ENCODE assay signal across 27 mouse cellular contexts in genomic region chr16:18116467-18116866, GRCm38 (mm10). TPM values are rescaled to one million over a fixed set of nuclear protein-coding genes. Genes with fewer than 3 reads are reported as not detected.
DNase-seq lines count a peak whose midpoint lies in the region; ATAC-seq and TF ChIP-seq lines count a peak whose summit lies in the region.
"Had no signal": no experiment of that assay in that cellular context is flagged by ENCODE, and none has a peak within 500 bp of the region (broad histone marks: within the 10 kb centered on the region; RNA-seq: fewer than 3 reads in every experiment).

No protein-coding gene starts in this region.

- no peaks in the 10 kb centered on the region for H3K36me3 ChIP-seq in forebrain, postnatal 0 days (ENCODE audit: insufficient read depth)
- no peaks in the 10 kb centered on the region for H3K36me3 ChIP-seq in forebrain, embryonic 15.5 days
- no peaks in the 10 kb centered on the region for H3K36me3 ChIP-seq in lung, postnatal 0 days (ENCODE audit: insufficient read depth, low read length)
- H3K36me3 ChIP-seq: embryonic facial prominence, embryonic 15.5 days; G1E; hindbrain, embryonic 10.5 days; hindbrain, embryonic 13.5 days; intestine, embryonic 15.5 days had no signal

- no peak overlapping the region for H3K9ac ChIP-seq in forebrain, postnatal 0 days
- H3K9ac ChIP-seq in forebrain, embryonic 15.5 days (replicated peaks) = no peak overlapping the region
- H3K9ac ChIP-seq in lung, postnatal 0 days (replicated peaks; ENCODE audit: low read depth) = no peak overlapping the region
- H3K9ac ChIP-seq: embryonic facial prominence, embryonic 15.5 days; hindbrain, embryonic 13.5 days; intestine, embryonic 15.5 days had no signal

- 0 out of 2 replicates have a peak overlapping the region, but pooled peaks have one; percentile 35 for H3K27ac ChIP-seq in forebrain, postnatal 0 days (ENCODE audit: low read depth, low read length)
- no peak overlapping the region for H3K27ac ChIP-seq in forebrain, embryonic 15.5 days (replicated peaks)
- no peak overlapping the region for H3K27ac ChIP-seq in lung, postnatal 0 days (ENCODE audit: low read length)
- H3K27ac ChIP-seq: embryonic facial prominence, embryonic 15.5 days; hindbrain, embryonic 10.5 days; hindbrain, embryonic 13.5 days; intestine, embryonic 15.5 days had no signal

- TF ChIP-seq EP300 in lung, postnatal 0 days (IDR thresholded peaks at IDR 0.05) = no peak

- peak; percentile 22 for DNase-seq in cerebellum, adult 11-12 months
- no peak for DNase-seq in cerebellum, postnatal 4 days (ENCODE audit: low spot score in 2 of 2)
- no peak for DNase-seq in forebrain, postnatal 0 days
- peak; percentile 5 for DNase-seq in thymus, postnatal 4 days
- no peak for DNase-seq in thymus, postnatal 14 days
- DNase-seq in lung, postnatal 0 days (ENCODE audit: low spot score) = no peak
- DNase-seq: adrenal gland, postnatal 10 days; adrenal gland, postnatal 36 days; B cell, adult 2 months; cerebellum, postnatal 36 days; embryo, embryonic 11 days; gastrocnemius, postnatal 10 days; gastrocnemius, postnatal 36 days; heart, adult 11 months; kidney, adult 18-20 months had no signal

- no peak for ATAC-seq in forebrain, postnatal 0 days
- ATAC-seq in forebrain, embryonic 15.5 days (replicated peaks) = no peak
- peak; percentile 64 for ATAC-seq in megakaryocyte progenitor cell, adult 5-6 weeks (replicated peaks; ENCODE audit: poor library complexity)
- no peak for ATAC-seq in lung, postnatal 0 days
- ATAC-seq: forebrain, embryonic 14.5 days; hindbrain, embryonic 16.5 days; intestine, embryonic 15.5 days; Patski had no signal

- no peaks in the 10 kb centered on the region for H3K27me3 ChIP-seq in forebrain, postnatal 0 days (ENCODE audit: insufficient read depth, low read length)
- no peaks in the 10 kb centered on the region for H3K27me3 ChIP-seq in forebrain, embryonic 15.5 days
- no peaks in the 10 kb centered on the region for H3K27me3 ChIP-seq in lung, postnatal 0 days (replicated peaks; ENCODE audit: insufficient read depth, low read length)
- H3K27me3 ChIP-seq: embryonic facial prominence, embryonic 15.5 days; intestine, embryonic 15.5 days had no signal

- no peak for TF ChIP-seq CTCF in forebrain, postnatal 0 days (IDR thresholded peaks at IDR 0.05; ENCODE audit: low read depth)
- no peak for TF ChIP-seq CTCF in lung, postnatal 0 days (IDR thresholded peaks at IDR 0.05)

- 69% methylated on average over 4 of the region's 4 CpGs for WGBS in forebrain, postnatal 0 days
- 81% methylated on average over 4 of the region's 4 CpGs for WGBS in forebrain, embryonic 15.5 days
- 67% methylated on average over 4 of the region's 4 CpGs for WGBS in lung, postnatal 0 days

- H3K4me3 ChIP-seq in forebrain, postnatal 0 days (ENCODE audit: low read depth, low read length) = no peak overlapping the region
- no peak overlapping the region for H3K4me3 ChIP-seq in forebrain, embryonic 15.5 days
- no peak overlapping the region for H3K4me3 ChIP-seq in lung, postnatal 0 days (ENCODE audit: low read depth, low read length)
- H3K4me3 ChIP-seq: embryonic facial prominence, embryonic 15.5 days; hindbrain, embryonic 10.5 days; hindbrain, embryonic 13.5 days; intestine, embryonic 15.5 days had no signal

- H3K9me3 ChIP-seq in forebrain, postnatal 0 days (ENCODE audit: low read length) = no peaks in the 10 kb centered on the region
- H3K9me3 ChIP-seq in forebrain, embryonic 15.5 days = no peaks in the 10 kb centered on the region
- H3K9me3 ChIP-seq in lung, postnatal 0 days (ENCODE audit: low read length) = no peaks in the 10 kb centered on the region
- H3K9me3 ChIP-seq: embryonic facial prominence, embryonic 15.5 days; G1E; hindbrain, embryonic 10.5 days; hindbrain, embryonic 13.5 days; intestine, embryonic 15.5 days had no signal

- no peak overlapping the region for H3K4me2 ChIP-seq in forebrain, postnatal 0 days (ENCODE audit: low read depth)
- no peak overlapping the region for H3K4me2 ChIP-seq in forebrain, embryonic 15.5 days (replicated peaks)
- H3K4me2 ChIP-seq in lung, postnatal 0 days (replicated peaks; ENCODE audit: low read depth, low read length) = no peak overlapping the region
- H3K4me2 ChIP-seq: embryonic facial prominence, embryonic 15.5 days; heart, embryonic 11.5 days; hindbrain, embryonic 13.5 days; intestine, embryonic 15.5 days had no signal

- H3K4me1 ChIP-seq in forebrain, postnatal 0 days (ENCODE audit: insufficient read depth) = no peaks in the 10 kb centered on the region
- peaks cover 8% of the 10 kb centered on the region for H3K4me1 ChIP-seq in forebrain, embryonic 15.5 days
- H3K4me1 ChIP-seq in lung, postnatal 0 days (ENCODE audit: insufficient read depth, low read depth, low read length) = no peaks in the 10 kb centered on the region
- H3K4me1 ChIP-seq: embryonic facial prominence, embryonic 15.5 days; intestine, embryonic 15.5 days had no signal

RNA-seq across cellular contexts. Expression of gene Rtn4r, which starts 11.0 kb away (rescaled TPM):
- 28.0 and 36.7 TPM in 2 replicates for total RNA-seq in forebrain, postnatal 0 days (2014; rRNA removed)
- 30.0 and 33.5 TPM in 2 replicates for polyA plus RNA-seq in forebrain, postnatal 0 days (2015; fragmentation: Nextera tagmentation; extraction: Ambion mirVana)
- polyA plus RNA-seq in forebrain, embryonic 15.5 days (2015; fragmentation: Nextera tagmentation; extraction: Ambion mirVana) = 18.1 and 21.9 TPM in 2 replicates
- total RNA-seq in megakaryocyte progenitor cell, adult 5-6 weeks (2015) = 6.0 and 8.3 TPM in 2 replicates
- 2.2 and 2.3 TPM in 2 replicates for total RNA-seq in megakaryocyte progenitor cell, adult 5-6 weeks (2017)
- polyA plus RNA-seq in lung, postnatal 0 days (2015; fragmentation: Nextera tagmentation; extraction: Ambion mirVana) = 0.17 and 0.23 TPM in 2 replicates
- total RNA-seq: CH12.LX had no signal
- polyA plus RNA-seq: G1E had no signal

RNA-seq across cellular contexts. Expression of gene Prodh, which starts 26.5 kb away (rescaled TPM):
- 4.4 and 8.4 TPM in 2 replicates for total RNA-seq in forebrain, postnatal 0 days (2014; rRNA removed)
- polyA plus RNA-seq in forebrain, postnatal 0 days (2015; fragmentation: Nextera tagmentation; extraction: Ambion mirVana) = 4.0 and 4.9 TPM in 2 replicates
- polyA plus RNA-seq in forebrain, embryonic 15.5 days (2015; fragmentation: Nextera tagmentation; extraction: Ambion mirVana) = 2.9 and 3.7 TPM in 2 replicates
- total RNA-seq in megakaryocyte progenitor cell, adult 5-6 weeks (2015) = 10.9 and 16.8 TPM in 2 replicates
- total RNA-seq in megakaryocyte progenitor cell, adult 5-6 weeks (2017) = 60.3 and 64.2 TPM in 2 replicates
- polyA plus RNA-seq in lung, postnatal 0 days (2015; fragmentation: Nextera tagmentation; extraction: Ambion mirVana) = 10.6 and 11.0 TPM in 2 replicates

Comparison
In these comparisons a context has a peak if more than half of its experiments do, and no peak if none do; other contexts are left out.
1. DNase-seq: peak in cerebellum, adult 11-12 months (single experiment) and thymus, postnatal 4 days (single experiment); none in cerebellum, postnatal 4 days (0 of 2), forebrain, postnatal 0 days (single experiment), thymus, postnatal 14 days (single experiment) and lung, postnatal 0 days (single experiment).
2. RNA of gene Rtn4r, which starts 11.0 kb away (polyA plus RNA-seq): 30.0 to 33.5 TPM in forebrain, postnatal 0 days and 18.1 to 21.9 TPM in forebrain, embryonic 15.5 days; 0.17 to 0.23 TPM in lung, postnatal 0 days; every median in the first group is over 10 times any median in the second.